Mouse (Mus musculus) liver, embryonic 13.5 days (tissue): ENCODE results near the gene Hs3st3a1. TPM values are rescaled to one million over a fixed set of nuclear protein-coding genes. Genes with fewer than 3 reads are reported as not detected.

Experiments used
- ATAC-seq: fragments of 200-750 bp; cut with Nextera tagmentation; 2 replicates; pipeline ENCODE4 v1.8.0; 2017; ENCODE audit warnings: low read depth, mild to moderate bottlenecking, moderate number of reproducible peaks, moderate library complexity
- DNase-seq: peaks from one replicate; pipeline ENCODE4 v3.0.0; 2022
- H3K27ac ChIP-seq: fragments of 300-500 bp; sonication (generic); 2 replicates; pipeline ENCODE4 v1.5.1; 2015; ENCODE audit warnings: moderate library complexity, mild to moderate bottlenecking, inconsistent platforms
- H3K27me3 ChIP-seq: fragments of 300-500 bp; sonication (generic); 2 replicates; pipeline ENCODE4 v1.6.1; 2015; ENCODE audit warnings: mild to moderate bottlenecking, inconsistent platforms
- H3K36me3 ChIP-seq: fragments of 300-500 bp; sonication (generic); 2 replicates; pipeline ENCODE4 v1.6.1; 2015; ENCODE audit warnings: mild to moderate bottlenecking, inconsistent platforms
- H3K4me1 ChIP-seq: fragments of 300-500 bp; sonication (generic); replicated peaks from 2 replicates; pipeline ENCODE4 v1.6.1; 2015; ENCODE audit warnings: inconsistent platforms
- H3K4me2 ChIP-seq: fragments of 300-500 bp; sonication (generic); 2 replicates; pipeline ENCODE4 v1.6.1; 2015; ENCODE audit warnings: inconsistent platforms, mild to moderate bottlenecking, moderate library complexity
- H3K4me3 ChIP-seq: fragments of 300-500 bp; sonication (generic); replicated peaks from 2 replicates; pipeline ENCODE4 v1.5.1; 2015; ENCODE audit warnings: mild to moderate bottlenecking, inconsistent platforms
- H3K9ac ChIP-seq: fragments of 300-500 bp; sonication (generic); 2 replicates; pipeline ENCODE4 v1.6.1; 2015; ENCODE audit warnings: mild to moderate bottlenecking, inconsistent platforms
- H3K9me3 ChIP-seq: fragments of 300-500 bp; sonication (generic); replicated peaks from 2 replicates; pipeline ENCODE4 v1.6.1; 2016; ENCODE audit warnings: inconsistent platforms
- WGBS: fragments of 180-500 bp; shearing (Covaris S2); methylation state at CpG from one replicate; pipeline ENCODE4 v1.1.7; 2015; ENCODE audit not compliant: insufficient replicate concordance; 5-methylcytosine and 5-hydroxymethylcytosine counted together
- polyA plus RNA-seq: library from polyadenylated mRNA; unstranded; fragments of >200 nt; fragmentation: Nextera tagmentation; extraction: Ambion mirVana; gene quantifications from 2 replicates; pipeline ENCODE4 v1.2.1, GENCODE M21; 2015

The Hs3st3a1 gene
- polyA plus RNA-seq, 1 experiment from 2014 or later: 0.14 TPM

GRCm38 (mm10) chr11:64518146-64518841, 83.2 kb downstream of the Hs3st3a1 start:
- 0 out of 2 replicates have a peak, but pooled peaks cover 2% of the 10 kb centered on the region for H3K4me1 ChIP-seq
- H3K9ac ChIP-seq: no peak overlapping the region
- no peak overlapping the region for H3K27ac ChIP-seq
- ATAC-seq (no peak), DNase-seq (no peak)
- WGBS: 52% methylated on average over 6 of the region's 6 CpGs
- H3K9me3 ChIP-seq: no peaks in the 10 kb centered on the region
- no peak overlapping the region for H3K4me3 ChIP-seq
- no peaks in the 10 kb centered on the region for H3K36me3 ChIP-seq
- no peak overlapping the region for H3K4me2 ChIP-seq
- peaks cover 49% of the 10 kb centered on the region for H3K27me3 ChIP-seq

GRCm38 (mm10) chr11:64523993-64524570, 89.0 kb downstream of the Hs3st3a1 start:
- no peaks in the 10 kb centered on the region for H3K9me3 ChIP-seq
- peaks cover 34% of the 10 kb centered on the region for H3K27me3 ChIP-seq
- no peaks in the 10 kb centered on the region for H3K4me1 ChIP-seq
- no peak overlapping the region for H3K27ac ChIP-seq
- DNase-seq: no peak
- H3K4me3 ChIP-seq: no peak overlapping the region
- no peak overlapping the region for H3K9ac ChIP-seq
- ATAC-seq: no peak
- H3K36me3 ChIP-seq: no peaks in the 10 kb centered on the region
- WGBS: 53% methylated on average over 8 of the region's 8 CpGs
- H3K4me2 ChIP-seq: no peak overlapping the region

DNA sequence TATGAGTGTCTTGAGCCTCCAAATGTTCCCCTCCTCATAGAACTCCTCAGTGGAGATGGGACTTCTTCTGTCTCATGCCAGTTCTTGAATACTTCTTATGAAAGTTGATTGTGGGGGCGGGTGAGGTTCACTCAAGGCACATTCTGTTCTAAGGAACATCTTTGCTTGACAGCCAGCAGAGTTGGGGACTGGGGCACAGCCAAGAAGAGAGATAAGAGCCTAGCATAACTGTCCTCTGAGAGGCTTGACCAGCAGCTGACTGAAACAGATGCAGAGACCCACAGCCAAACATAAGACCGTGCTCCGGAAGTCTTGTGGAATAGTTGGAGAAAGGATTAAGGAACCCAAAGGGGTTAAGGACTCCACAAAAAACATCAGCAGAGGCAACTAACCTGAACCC, 102.1 kb downstream of the Hs3st3a1 start:
- DNase-seq: no peak
- H3K27me3 ChIP-seq: no peaks in the 10 kb centered on the region
- H3K4me3 ChIP-seq: no peak overlapping the region
- H3K9ac ChIP-seq: no peak overlapping the region
- no peak overlapping the region for H3K27ac ChIP-seq
- no peaks in the 10 kb centered on the region for H3K4me1 ChIP-seq
- no peaks in the 10 kb centered on the region for H3K9me3 ChIP-seq
- no peak overlapping the region for H3K4me2 ChIP-seq
- H3K36me3 ChIP-seq: no peaks in the 10 kb centered on the region
- 72% methylated on average over 3 of the region's 3 CpGs for WGBS
- ATAC-seq: no peak

DNA sequence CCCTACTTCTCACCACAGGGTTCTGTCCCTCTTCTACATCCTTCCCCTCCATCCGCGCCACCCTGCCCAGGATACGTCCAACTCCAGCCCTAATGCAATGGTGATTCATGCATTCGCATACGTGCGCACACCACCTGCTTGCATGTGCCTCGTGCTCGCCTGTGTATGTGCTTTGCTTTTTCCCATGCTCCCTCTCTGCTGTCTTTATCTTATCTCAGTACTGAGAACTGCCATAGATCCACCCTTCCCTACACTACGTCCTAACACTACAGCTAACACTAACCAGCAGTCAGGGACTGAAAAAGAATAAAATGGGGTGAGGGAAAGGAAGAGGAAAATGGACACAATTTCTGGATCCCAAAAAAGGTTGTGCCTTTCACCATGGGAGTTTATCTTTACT, 106.7 kb downstream of the Hs3st3a1 start:
- Histone ChIP-seq H3K4me3 (no peak overlapping the region), H3K27me3 (no peaks in the 10 kb centered on the region), H3K36me3 (no peaks in the 10 kb centered on the region), H3K27ac (no peak overlapping the region), H3K9ac (no peak overlapping the region), H3K4me1 (no peaks in the 10 kb centered on the region), H3K9me3 (no peaks in the 10 kb centered on the region), H3K4me2 (no peak overlapping the region)
- ATAC-seq (no peak), DNase-seq (no peak)
- 68% methylated on average over 9 of the region's 9 CpGs for WGBS

GRCm38 (mm10) chr11:64542335-64542734, 107.2 kb downstream of the Hs3st3a1 start:
- no peaks in the 10 kb centered on the region for H3K9me3 ChIP-seq
- no peaks in the 10 kb centered on the region for H3K36me3 ChIP-seq
- H3K27ac ChIP-seq: no peak overlapping the region
- no peak overlapping the region for H3K4me2 ChIP-seq
- DNase-seq (no peak), ATAC-seq (no peak; the same call in 1 of the 2 replicates)
- H3K4me1 ChIP-seq: no peaks in the 10 kb centered on the region
- no peak overlapping the region for H3K4me3 ChIP-seq
- no peak overlapping the region for H3K9ac ChIP-seq
- H3K27me3 ChIP-seq: no peaks in the 10 kb centered on the region
- 41% methylated on average over 6 of the region's 6 CpGs for WGBS

DNA sequence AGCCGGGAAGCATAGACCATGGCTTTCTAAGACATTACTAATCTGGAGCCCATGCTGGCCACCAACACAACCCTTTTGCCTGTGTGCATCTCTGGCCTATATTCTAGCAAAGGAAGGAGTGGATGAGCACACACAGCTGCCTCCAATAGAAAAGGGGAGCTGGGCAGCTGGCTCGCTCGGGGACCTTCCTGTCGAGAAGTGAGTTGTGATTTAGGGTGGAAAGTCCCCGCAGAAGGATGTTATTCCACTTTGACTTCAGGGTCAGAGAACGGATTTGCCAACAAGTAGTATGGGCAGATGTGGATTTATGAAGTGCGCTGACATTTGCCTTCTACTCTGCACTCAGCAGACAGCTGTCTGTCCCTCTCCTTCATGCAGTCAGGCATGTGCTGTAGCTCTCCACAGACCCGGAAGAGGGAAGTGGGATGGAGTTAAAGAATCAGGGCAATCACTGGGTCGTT, 108.1 kb downstream of the Hs3st3a1 start:
- 43% methylated on average over 9 of the region's 9 CpGs for WGBS
- no peaks in the 10 kb centered on the region for H3K4me1 ChIP-seq
- no peak overlapping the region for H3K4me2 ChIP-seq
- ATAC-seq (no peak), DNase-seq (no peak)
- H3K27me3 ChIP-seq: no peaks in the 10 kb centered on the region
- no peak overlapping the region for H3K4me3 ChIP-seq
- no peaks in the 10 kb centered on the region for H3K36me3 ChIP-seq
- H3K9me3 ChIP-seq: no peaks in the 10 kb centered on the region
- no peak overlapping the region for H3K9ac ChIP-seq
- no peak overlapping the region for H3K27ac ChIP-seq

DNA sequence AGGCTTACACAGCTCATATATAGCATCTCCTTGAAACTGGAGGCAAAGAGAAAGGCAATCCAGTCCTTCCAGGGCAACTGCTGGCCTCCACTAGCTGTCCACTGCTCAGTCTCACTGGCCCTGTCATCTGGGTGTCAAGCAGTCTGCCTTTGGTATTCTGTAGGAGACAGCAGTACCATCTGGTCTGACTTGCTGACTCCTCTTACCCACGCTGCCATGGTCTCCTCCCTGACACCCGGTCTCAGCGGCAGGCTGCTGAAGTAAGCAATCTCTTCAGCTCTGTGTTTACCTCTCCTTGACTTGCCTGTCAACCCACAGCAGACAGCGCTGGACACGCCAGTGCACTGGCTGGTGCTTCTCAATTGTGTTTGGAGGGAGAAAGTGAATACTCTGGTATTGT, 109.1 kb downstream of the Hs3st3a1 start:
- Histone ChIP-seq H3K27ac (no peak overlapping the region), H3K9ac (no peak overlapping the region), H3K4me3 (no peak overlapping the region), H3K36me3 (no peaks in the 10 kb centered on the region), H3K9me3 (no peaks in the 10 kb centered on the region), H3K4me1 (no peaks in the 10 kb centered on the region), H3K4me2 (no peak overlapping the region), H3K27me3 (no peaks in the 10 kb centered on the region)
- WGBS: 60% methylated on average over 5 of the region's 5 CpGs
- ATAC-seq (no peak), DNase-seq (no peak)

DNA sequence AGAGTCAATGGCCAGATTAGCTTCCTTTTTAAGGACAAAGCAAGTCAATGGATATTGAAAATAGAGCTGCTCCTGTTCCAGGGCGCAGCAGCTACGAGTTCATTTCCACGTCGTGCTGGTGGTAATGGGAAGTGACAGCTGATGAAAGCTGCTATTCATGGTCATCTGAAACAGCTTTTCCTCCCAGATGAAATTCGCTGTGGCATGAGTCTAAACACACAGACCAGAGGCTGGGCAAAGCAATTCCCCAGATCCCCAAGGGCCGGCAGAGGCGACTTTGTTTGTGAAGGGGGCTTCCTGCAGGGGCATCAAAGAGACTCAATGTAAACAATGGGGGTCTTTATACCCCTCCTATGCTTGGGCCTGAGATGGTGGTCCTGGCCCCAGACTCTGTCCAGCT, 114.2 kb downstream of the Hs3st3a1 start:
- Histone ChIP-seq H3K4me2 (no peak overlapping the region), H3K4me3 (no peak overlapping the region), H3K9me3 (no peaks in the 10 kb centered on the region), H3K9ac (no peak overlapping the region), H3K27ac (no peak overlapping the region), H3K36me3 (no peaks in the 10 kb centered on the region), H3K27me3 (no peaks in the 10 kb centered on the region), H3K4me1 (no peaks in the 10 kb centered on the region)
- WGBS: 43% methylated on average over 7 of the region's 7 CpGs
- DNase-seq: no peak
- ATAC-seq: no peak

DNA sequence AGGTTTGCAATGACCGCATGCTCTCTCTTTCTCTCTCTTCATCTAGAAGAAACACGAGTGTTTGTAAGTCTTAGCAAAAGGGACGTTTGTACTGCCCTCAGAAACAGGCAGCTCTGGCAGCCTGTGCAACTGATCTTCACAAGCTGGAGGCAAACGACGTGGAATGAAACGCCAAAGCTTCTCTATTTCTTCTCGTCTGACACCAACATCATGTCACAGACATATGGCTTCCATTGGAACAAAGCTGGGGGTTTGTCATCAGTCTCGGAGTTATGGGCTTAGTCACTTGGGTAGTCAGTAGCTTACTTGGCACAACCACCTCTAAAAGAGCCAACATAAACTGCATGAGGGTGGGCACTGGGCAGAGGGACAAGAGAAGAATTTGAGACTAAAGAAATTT, 114.8 kb downstream of the Hs3st3a1 start:
- 59% methylated on average over 8 of the region's 8 CpGs for WGBS
- H3K9ac ChIP-seq: no peak overlapping the region
- no peaks in the 10 kb centered on the region for H3K36me3 ChIP-seq
- H3K4me1 ChIP-seq: no peaks in the 10 kb centered on the region
- no peak overlapping the region for H3K4me3 ChIP-seq
- H3K9me3 ChIP-seq: no peaks in the 10 kb centered on the region
- H3K4me2 ChIP-seq: no peak overlapping the region
- ATAC-seq (no peak), DNase-seq (no peak)
- H3K27me3 ChIP-seq: no peaks in the 10 kb centered on the region
- no peak overlapping the region for H3K27ac ChIP-seq

GRCm38 (mm10) chr11:64558282-64558681, 123.2 kb downstream of the Hs3st3a1 start:
- no peaks in the 10 kb centered on the region for H3K9me3 ChIP-seq
- H3K4me2 ChIP-seq: no peak overlapping the region
- no peak overlapping the region for H3K27ac ChIP-seq
- no peak for ATAC-seq
- H3K36me3 ChIP-seq: no peaks in the 10 kb centered on the region
- no peaks in the 10 kb centered on the region for H3K27me3 ChIP-seq
- no peaks in the 10 kb centered on the region for H3K4me1 ChIP-seq
- DNase-seq: no peak
- WGBS: 58% methylated on average over 2 of the region's 2 CpGs
- no peak overlapping the region for H3K4me3 ChIP-seq
- H3K9ac ChIP-seq: no peak overlapping the region

GRCm38 (mm10) chr11:64559388-64559787, 124.3 kb downstream of the Hs3st3a1 start:
- Histone ChIP-seq H3K9me3 (no peaks in the 10 kb centered on the region), H3K36me3 (no peaks in the 10 kb centered on the region), H3K4me2 (no peak overlapping the region), H3K4me3 (no peak overlapping the region), H3K27ac (no peak overlapping the region), H3K9ac (no peak overlapping the region), H3K27me3 (no peaks in the 10 kb centered on the region), H3K4me1 (no peaks in the 10 kb centered on the region)
- 33% methylated on average over 1 of the region's 1 CpGs for WGBS
- ATAC-seq: no peak
- no peak for DNase-seq

DNA sequence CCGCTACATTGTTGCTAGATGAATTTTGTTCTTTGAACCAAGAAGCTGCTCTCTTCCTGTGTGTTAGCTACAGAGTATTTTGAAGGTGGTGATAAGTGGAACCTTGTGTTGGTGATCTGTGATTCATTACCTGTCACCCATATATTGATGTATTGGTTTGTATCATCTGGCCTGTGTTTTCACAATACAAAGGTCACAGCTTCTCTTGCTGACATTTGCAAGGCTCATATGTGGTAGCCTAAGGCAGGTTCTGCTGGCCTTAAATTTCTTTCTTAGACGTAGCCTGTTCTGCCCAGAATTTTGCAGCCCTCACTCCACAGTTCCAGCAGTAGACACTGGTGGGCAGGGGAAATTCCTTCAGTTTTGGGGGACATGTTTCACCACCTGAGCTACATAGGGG, 125.3 kb downstream of the Hs3st3a1 start:
- Histone ChIP-seq H3K4me2 (no peak overlapping the region), H3K4me1 (no peaks in the 10 kb centered on the region), H3K36me3 (no peaks in the 10 kb centered on the region), H3K27ac (no peak overlapping the region), H3K9ac (no peak overlapping the region), H3K9me3 (no peaks in the 10 kb centered on the region), H3K4me3 (no peak overlapping the region), H3K27me3 (no peaks in the 10 kb centered on the region)
- DNase-seq (no peak), ATAC-seq (no peak)
- 51% methylated on average over 2 of the region's 2 CpGs for WGBS
